Mouse (Mus musculus): ENCODE data around the gene Ccp110. TPM values are rescaled to one million over a fixed set of nuclear protein-coding genes. Genes with fewer than 3 reads are reported as not detected.

The Ccp110 gene
- total RNA-seq (2023): 6.3 to 9.3 TPM (median 8.0 TPM) in 4 replicates

GRCm38 (mm10) chr7:118712228-118713173 is at the start of gene Ccp110:
TSS of gene Ccp110 (plus strand) at chr7:118712552.

GRCm38 (mm10) chr7:118705101-118705961 is 7.0 kb upstream of the Ccp110 start, which contains the start of gene Gde1:
TSS of gene Gde1 (minus strand) at chr7:118705778.

GRCm38 (mm10) chr7:118739975-118740531 is 27.7 kb downstream of the Ccp110 start, which contains the start of gene Vps35l:
TSS of gene Vps35l (plus strand) at chr7:118740226.

Other genes with a start within 250 kb of the Ccp110 start
- 0.33 to 0.63 TPM (median 0.41 TPM) in 4 replicates for gene Itpripl2, start 220.6 kb upstream of the Ccp110 start, total RNA-seq (2023)
- gene Coq7, start 179.2 kb upstream of the Ccp110 start, total RNA-seq (2023): 14.3 to 17.8 TPM (median 16.4 TPM) in 4 replicates
- 0.15 to 1.1 TPM (median 0.70 TPM) in 4 replicates for gene Tmc7, start 127.8 kb upstream of the Ccp110 start, total RNA-seq (2023)
- gene Tmc5, start 115.3 kb upstream of the Ccp110 start, total RNA-seq (2023): not detected in 4 replicates
- 34.8 to 38.9 TPM (median 37.2 TPM) in 4 replicates for gene Gde1, start 6.8 kb upstream of the Ccp110 start, total RNA-seq (2023)
- 63.6 to 69.4 TPM (median 67.1 TPM) in 4 replicates for gene Vps35l, start 27.7 kb downstream of the Ccp110 start, total RNA-seq (2023)
- 1.7 to 2.3 TPM (median 1.9 TPM) in 4 replicates for gene Iqck, start 143.2 kb downstream of the Ccp110 start, total RNA-seq (2023)
- 15.0 to 21.1 TPM (median 15.5 TPM) in 4 replicates for gene Knop1, start 143.7 kb downstream of the Ccp110 start, total RNA-seq (2023)

All from B cell, adult 62 days (primary cell).